Mouse (Mus musculus) ES-E14 (cell line): ENCODE measurements around the gene Poll. TPM values are rescaled to one million over a fixed set of nuclear protein-coding genes. Genes with fewer than 3 reads are reported as not detected.

Experiments
- DNase-seq: peaks from one replicate; pipeline ENCODE4 v3.0.0-alpha.2; 2013; ENCODE audit warnings: low read depth, low spot score
- H3K27ac ChIP-seq: 2 replicates; pipeline ENCODE4 v1.5.1; 2012; ENCODE audit warnings: low read depth, mild to moderate bottlenecking, low read length, moderate library complexity, mixed read lengths; ENCODE audit not compliant: poor library complexity, insufficient read depth, severe bottlenecking
- H3K36me3 ChIP-seq: 2 replicates; pipeline ENCODE4 v1.6.1; 2012; ENCODE audit warnings: mild to moderate bottlenecking, low read length, moderate library complexity, mixed read lengths; ENCODE audit not compliant: control insufficient read depth, poor library complexity, insufficient read depth, severe bottlenecking
- H3K4me1 ChIP-seq, 2 experiments: fragments of 150-350 bp in 1 of 2; sonication (generic) in 1 of 2; 2 replicates each; pipeline ENCODE4 v1.6.1; 2012; ENCODE audit warnings: low read length in 2 of 2, mild to moderate bottlenecking in 1 of 2, mixed read lengths in 1 of 2; ENCODE audit not compliant: control insufficient read depth in 2 of 2, insufficient read depth in 2 of 2, poor library complexity in 1 of 2
- H3K4me3 ChIP-seq, 2 experiments: fragments of 150-350 bp in 1 of 2; sonication (generic) in 1 of 2; 2 replicates each; pipeline ENCODE4 v1.5.1; 2012; ENCODE audit warnings: low read length in 2 of 2, low read depth in 1 of 2, mild to moderate bottlenecking in 1 of 2, mixed read lengths in 1 of 2; ENCODE audit not compliant: insufficient read depth in 1 of 2, poor library complexity in 1 of 2, severe bottlenecking in 1 of 2
- H3K9ac ChIP-seq: 2 replicates; pipeline ENCODE4 v1.6.1; 2012; ENCODE audit warnings: low read depth, mild to moderate bottlenecking, low read length, mixed read lengths; ENCODE audit not compliant: poor library complexity, insufficient read depth, severe bottlenecking
- H3K9me3 ChIP-seq: fragments of 150-350 bp; sonication (generic); 2 replicates; pipeline ENCODE4 v1.6.1; 2012; ENCODE audit warnings: low read depth, mild to moderate bottlenecking, low read length; ENCODE audit not compliant: control insufficient read depth, insufficient read depth
- CHD2 ChIP-seq: IDR thresholded peaks from 2 replicates; pipeline ENCODE4 v1.6.1; 2014; ENCODE audit warnings: mild to moderate bottlenecking, low read depth, low read length, inconsistent platforms
- HCFC1 ChIP-seq: IDR thresholded peaks from 2 replicates; pipeline ENCODE4 v1.6.1; 2012; ENCODE audit warnings: low read length, inconsistent platforms, borderline replicate concordance; ENCODE audit not compliant: insufficient read depth
- MAFK ChIP-seq: IDR thresholded peaks from 2 replicates; pipeline ENCODE4 v1.6.1; 2014; ENCODE audit warnings: mild to moderate bottlenecking, low read depth, low read length, inconsistent platforms; ENCODE audit not compliant: insufficient read depth
- ZC3H11A ChIP-seq: IDR thresholded peaks from 2 replicates; pipeline ENCODE4 v1.6.1; 2012; ENCODE audit warnings: low read depth, mild to moderate bottlenecking, inconsistent platforms, low read length, borderline replicate concordance
- ZNF384 ChIP-seq: IDR thresholded peaks from 2 replicates; pipeline ENCODE4 v1.6.1; 2012; ENCODE audit warnings: low read depth, low read length, inconsistent platforms
- in situ Hi-C, 2 experiments: fragments of 600-800 bp; cut with MboI; formaldehyde crosslinking; loops; one replicate each; pipeline ENCODE4 v1.15.1; 2025; ENCODE audit warnings: low sequenced_read_pairs in 2 of 2, inconsistent platforms in 1 of 2; ENCODE audit not compliant: unreplicated experiment in 2 of 2
- total RNA-seq: library from RNA; depleted of rRNA; stranded (reverse); fragments of 300-350 nt; gene quantifications from 2 replicates; pipeline ENCODE4 v1.2.3, GENCODE M21; 2012

The Poll gene
- total RNA-seq, 1 experiment, result 13.4 TPM

DNA sequence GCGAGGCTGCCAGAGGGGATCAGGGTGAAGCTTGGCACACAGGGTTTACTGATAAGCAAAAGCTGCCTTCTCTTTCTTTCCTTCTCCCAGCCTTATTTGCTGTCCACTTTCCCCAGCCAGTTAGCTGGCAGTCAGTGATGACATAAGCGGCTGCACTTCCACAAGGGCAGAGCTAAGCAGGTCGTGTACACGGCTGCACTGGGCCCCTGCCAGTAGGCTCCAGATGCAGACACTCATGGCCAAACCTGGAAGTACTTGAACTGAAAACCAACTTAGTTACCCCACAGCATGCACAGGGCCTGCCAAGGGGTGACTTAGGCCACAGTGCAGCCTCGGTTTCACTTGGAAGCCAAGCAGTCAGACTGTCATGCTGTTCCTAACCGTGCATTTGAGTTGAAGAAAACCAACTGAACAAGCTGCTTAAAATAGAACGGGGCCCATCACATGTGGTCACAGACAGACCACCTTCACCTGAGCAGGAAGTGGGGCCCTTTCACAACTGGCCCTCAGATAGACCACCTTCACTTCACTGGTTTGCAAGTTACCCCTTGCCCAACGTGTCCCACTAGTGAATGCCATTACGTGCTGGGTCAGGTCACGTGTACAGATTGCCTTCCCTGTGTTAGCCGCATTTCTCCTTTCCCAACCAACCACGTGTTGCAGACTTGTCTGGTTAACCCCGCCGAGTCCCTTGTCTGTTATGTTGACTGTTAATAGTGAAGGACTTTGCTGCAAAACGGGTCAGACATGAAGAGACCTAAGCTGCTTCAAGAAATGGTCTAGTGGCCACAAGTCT is 29.9 kb downstream of the Poll start:
- H3K9me3 ChIP-seq, result no peaks in the 10 kb centered on the region
- TF ChIP-seq CHD2, result no peak
- TF ChIP-seq ZC3H11A, result no peak
- no peak for TF ChIP-seq MAFK
- TF ChIP-seq HCFC1, result no peak
- TF ChIP-seq ZNF384, result no peak
- DNase-seq, result no peak
- peaks cover 0 to 1% of the 10 kb centered on the region in 2 experiments; a peak in 1 of 4 replicates for H3K4me1 ChIP-seq
- no peak overlapping the region for H3K27ac ChIP-seq
- peaks cover 10% of the 10 kb centered on the region; the same call in 1 of the 2 replicates for H3K36me3 ChIP-seq
- H3K9ac ChIP-seq, result no peak overlapping the region
- H3K4me3 ChIP-seq, result no peak overlapping the region
- in situ Hi-C loops, result no loop called here

DNA sequence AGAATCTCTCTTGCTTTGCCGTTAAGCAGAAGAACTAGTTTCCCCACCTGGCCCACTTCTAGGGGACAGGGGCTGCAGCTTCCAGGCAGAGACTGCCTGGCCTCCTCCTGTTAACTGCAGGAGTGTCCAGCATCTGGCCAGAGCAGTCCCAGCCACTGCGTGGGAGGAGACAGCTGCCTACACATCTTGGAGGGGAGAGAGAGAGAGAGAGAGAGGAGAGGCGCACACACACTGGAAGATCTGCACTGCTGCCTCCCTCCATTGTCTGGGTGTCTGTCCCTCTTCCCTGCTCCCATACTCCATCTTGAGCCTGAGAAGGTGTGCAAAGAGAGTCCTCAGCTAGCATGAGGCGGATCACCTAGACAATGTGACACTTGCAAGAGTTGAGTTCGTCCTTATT is 31.0 kb downstream of the Poll start:
- Histone ChIP-seq H3K9me3 (no peaks in the 10 kb centered on the region), H3K4me1 (peaks cover 0 to 1% of the 10 kb centered on the region in 2 experiments; a peak in 1 of 4 replicates), H3K36me3 (peaks cover 10% of the 10 kb centered on the region; the same call in 1 of the 2 replicates), H3K4me3 (no peak overlapping the region), H3K9ac (no peak overlapping the region), H3K27ac (no peak overlapping the region)
- no peak for DNase-seq
- no peak for TF ChIP-seq HCFC1
- TF ChIP-seq ZNF384, result no peak
- no peak for TF ChIP-seq MAFK
- no peak for TF ChIP-seq ZC3H11A
- no peak for TF ChIP-seq CHD2
- in situ Hi-C loops, result no loop called here

DNA sequence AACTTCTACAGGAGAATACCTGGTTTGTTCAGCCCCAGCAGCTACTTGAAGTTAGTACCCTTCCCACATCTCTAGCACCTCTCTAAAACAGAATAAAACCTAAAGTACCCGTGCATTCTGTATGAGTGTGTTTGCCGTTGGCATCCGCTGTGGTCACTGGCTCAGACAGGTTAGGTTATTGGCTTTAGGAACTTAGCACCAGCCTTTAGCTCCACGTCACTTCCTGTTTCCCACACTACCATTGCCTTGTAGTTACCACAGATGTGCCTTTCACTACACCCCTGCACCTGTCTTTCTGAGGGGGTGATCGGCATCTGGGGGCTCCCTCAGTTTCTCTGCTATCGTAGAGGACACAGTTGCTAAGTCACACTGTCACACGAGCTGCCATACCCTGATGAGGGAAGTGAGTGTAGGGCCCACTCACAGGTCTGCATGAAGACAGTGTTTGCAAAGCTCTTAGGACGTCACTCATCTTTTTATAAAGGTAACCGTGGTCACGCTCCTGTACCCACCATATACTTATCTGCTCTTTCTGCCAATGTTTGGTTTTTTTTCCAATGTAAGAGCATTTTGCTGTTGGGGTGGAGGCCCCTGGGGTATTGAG is 32.3 kb downstream of the Poll start:
- Histone ChIP-seq H3K4me1 (peaks cover 0 to 1% of the 10 kb centered on the region in 2 experiments; a peak in 1 of 4 replicates), H3K4me3 (no peak overlapping the region), H3K9ac (no peak overlapping the region), H3K36me3 (peaks cover 10% of the 10 kb centered on the region; the same call in 1 of the 2 replicates), H3K27ac (no peak overlapping the region), H3K9me3 (no peaks in the 10 kb centered on the region)
- DNase-seq, result no peak
- in situ Hi-C loops, result no loop called here
- TF ChIP-seq HCFC1, result no peak
- no peak for TF ChIP-seq ZC3H11A
- no peak for TF ChIP-seq MAFK
- no peak for TF ChIP-seq ZNF384
- no peak for TF ChIP-seq CHD2

DNA sequence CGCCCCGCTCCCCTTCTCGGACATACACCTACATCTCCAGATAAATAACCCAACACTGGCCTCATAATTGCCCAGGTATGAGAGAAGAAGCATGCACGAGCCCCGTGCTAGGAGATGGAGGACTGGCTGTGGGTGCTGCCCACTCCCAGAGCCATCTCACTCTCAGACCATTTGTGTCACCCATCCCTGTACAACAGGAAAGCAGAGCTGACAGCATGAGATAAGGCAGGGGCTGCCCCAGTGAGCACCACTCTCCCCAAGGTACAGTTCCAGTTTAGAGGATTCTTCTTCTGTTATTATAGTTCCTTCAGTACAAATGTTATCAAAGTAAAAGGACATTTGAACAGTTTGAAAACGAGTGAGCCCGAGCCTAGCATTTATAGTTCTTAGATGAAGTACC is 32.9 kb downstream of the Poll start:
- TF ChIP-seq HCFC1 (no peak), CHD2 (no peak), ZNF384 (no peak), MAFK (no peak), ZC3H11A (no peak)
- H3K36me3 ChIP-seq, result peaks cover 10% of the 10 kb centered on the region; the same call in 1 of the 2 replicates
- H3K9ac ChIP-seq, result no peak overlapping the region
- DNase-seq, result no peak
- no peaks in the 10 kb centered on the region for H3K9me3 ChIP-seq
- in situ Hi-C loops, result no loop called here
- H3K27ac ChIP-seq, result no peak overlapping the region
- H3K4me3 ChIP-seq, result no peak overlapping the region
- H3K4me1 ChIP-seq, result peaks cover 0 to 1% of the 10 kb centered on the region in 2 experiments; a peak in 1 of 4 replicates
